Mouse (Mus musculus) CH12.LX (cell line): ENCODE data around the gene Gm14412. TPM values are rescaled to one million over a fixed set of nuclear protein-coding genes. Genes with fewer than 3 reads are reported as not detected.
"Not testable (repeated sequence)": the region's sequence is repeated elsewhere in the genome, so short reads cannot be mapped to it uniquely, and the experiment has no call there.

Experiments used
- DNase-seq: peaks from one replicate; pipeline ENCODE4 v3.0.0-alpha.2; 2013; ENCODE audit errors: extremely low read depth
- H3K27ac ChIP-seq: 2 replicates; pipeline ENCODE4 v1.5.1; 2012; ENCODE audit warnings: low read depth, mild to moderate bottlenecking, control low read depth, moderate library complexity; ENCODE audit not compliant: insufficient read depth
- H3K27me3 ChIP-seq: replicated peaks from 2 replicates; pipeline ENCODE3; 2012; ENCODE audit warnings: inconsistent platforms
- H3K36me3 ChIP-seq, 2 experiments: replicated peaks in 1 of 2; 2 replicates each; pipeline versions ENCODE3 to v1.6.1; 2012; ENCODE audit warnings: inconsistent platforms in 1 of 2, low read length in 1 of 2, mild to moderate bottlenecking in 1 of 2, mixed read lengths in 1 of 2, moderate library complexity in 1 of 2; ENCODE audit not compliant: control insufficient read depth in 1 of 2, insufficient read depth in 1 of 2
- H3K4me1 ChIP-seq, 2 experiments: 2 replicates each; pipeline ENCODE4 v1.6.1; 2012; ENCODE audit warnings: inconsistent platforms in 1 of 2, moderate library complexity in 1 of 2; ENCODE audit not compliant: insufficient read depth in 2 of 2, control insufficient read depth in 1 of 2
- H3K4me2 ChIP-seq: 2 replicates; pipeline ENCODE4 v1.6.1; 2012; ENCODE audit warnings: low read depth, mild to moderate bottlenecking, control low read depth; ENCODE audit not compliant: poor library complexity, insufficient read depth, severe bottlenecking
- H3K4me3 ChIP-seq, 3 experiments: fragments of 150-350 bp in 1 of 3; sonication (generic) in 1 of 3; replicated peaks in 1 of 3; 2 replicates each; pipeline versions ENCODE3 to v1.5.1; 2011 to 2012; ENCODE audit warnings: low read depth in 2 of 3, low read length in 2 of 3, mild to moderate bottlenecking in 2 of 3, moderate library complexity in 2 of 3, control low read depth in 1 of 3, improper control_type of control experiment in 1 of 3, inconsistent platforms in 1 of 3, mixed read lengths in 1 of 3; ENCODE audit not compliant: poor library complexity in 1 of 3
- H3K79me2 ChIP-seq: replicated peaks from 2 replicates; pipeline ENCODE4 v1.6.1; 2012; ENCODE audit warnings: mild to moderate bottlenecking, moderate library complexity; ENCODE audit not compliant: control insufficient read depth, poor library complexity, insufficient read depth, severe bottlenecking; ENCODE audit errors: extremely low read depth
- H3K9ac ChIP-seq: 2 replicates; pipeline ENCODE4 v1.6.1; 2012; ENCODE audit warnings: low read depth, mild to moderate bottlenecking, control low read depth, moderate library complexity; ENCODE audit not compliant: insufficient read depth
- H3K9me3 ChIP-seq: replicated peaks from 2 replicates; pipeline ENCODE3; 2012; ENCODE audit warnings: low read length, inconsistent platforms, mixed read lengths
- CHD2 ChIP-seq: IDR thresholded peaks from 2 replicates; pipeline ENCODE4 v1.6.1; 2011; ENCODE audit warnings: low read length, improper control_type of control experiment
- CTCF ChIP-seq, 2 experiments: IDR thresholded peaks in 1 of 2; conservative IDR thresholded peaks in 1 of 2; 2 replicates each; pipeline ENCODE4 v1.5.1; 2011 to 2012; ENCODE audit warnings: low read depth in 2 of 2, low read length in 2 of 2, improper control_type of control experiment in 1 of 2, inconsistent platforms in 1 of 2, mild to moderate bottlenecking in 1 of 2, moderate library complexity in 1 of 2
- E2F4 ChIP-seq: IDR thresholded peaks from 2 replicates; pipeline ENCODE4 v1.6.1; 2011; ENCODE audit warnings: low read depth, low read length, improper control_type of control experiment; ENCODE audit not compliant: insufficient replicate concordance
- EP300 ChIP-seq: IDR thresholded peaks from 2 replicates; pipeline ENCODE4 v1.6.1; 2011; ENCODE audit warnings: low read length, improper control_type of control experiment
- ETS1 ChIP-seq: conservative IDR thresholded peaks from 2 replicates; pipeline ENCODE4 v1.6.1; 2012; ENCODE audit warnings: low read depth, mild to moderate bottlenecking, inconsistent platforms, low read length, improper control_type of control experiment, moderate library complexity
- GABPA ChIP-seq: IDR thresholded peaks from 2 replicates; pipeline ENCODE4 v1.6.1; 2012; ENCODE audit warnings: low read depth, low read length, improper control_type of control experiment, inconsistent platforms; ENCODE audit not compliant: insufficient replicate concordance
- IRF4 ChIP-seq: IDR thresholded peaks from 2 replicates; pipeline ENCODE4 v1.6.1; 2014; ENCODE audit warnings: low read depth, mild to moderate bottlenecking, inconsistent platforms, low read length, improper control_type of control experiment
- JUN ChIP-seq: IDR thresholded peaks from 2 replicates; pipeline ENCODE4 v1.6.1; 2011; ENCODE audit warnings: low read depth, mild to moderate bottlenecking, low read length, improper control_type of control experiment, moderate library complexity; ENCODE audit not compliant: insufficient read depth
- KAT2A ChIP-seq: IDR thresholded peaks from 2 replicates; pipeline ENCODE4 v1.6.1; 2012; ENCODE audit warnings: low read length, improper control_type of control experiment, inconsistent platforms; ENCODE audit not compliant: insufficient replicate concordance
- MAFK ChIP-seq: IDR thresholded peaks from 2 replicates; pipeline ENCODE4 v1.6.1; 2011; ENCODE audit warnings: low read length, improper control_type of control experiment; ENCODE audit not compliant: insufficient replicate concordance
- MAZ ChIP-seq: IDR thresholded peaks from 2 replicates; pipeline ENCODE4 v1.6.1; 2012; ENCODE audit warnings: low read depth, mild to moderate bottlenecking, inconsistent platforms, low read length, improper control_type of control experiment, moderate library complexity
- MYC ChIP-seq: IDR thresholded peaks from 2 replicates; pipeline ENCODE4 v1.6.1; 2011; ENCODE audit warnings: low read depth, mild to moderate bottlenecking, improper control_type of control experiment, low read length
- PAX5 ChIP-seq: IDR thresholded peaks from 2 replicates; pipeline ENCODE4 v1.6.1; 2012; ENCODE audit warnings: low read length, inconsistent platforms, mixed read lengths
- POLR2A ChIP-seq: IDR thresholded peaks from 2 replicates; pipeline ENCODE4 v1.6.1; 2011; ENCODE audit warnings: low read depth, mild to moderate bottlenecking, improper control_type of control experiment, low read length
- UBTF ChIP-seq: IDR thresholded peaks from 2 replicates; pipeline ENCODE4 v1.6.1; 2012; ENCODE audit warnings: low read depth, mild to moderate bottlenecking, inconsistent platforms, low read length, improper control_type of control experiment, moderate library complexity
- USF1 ChIP-seq: IDR thresholded peaks from 2 replicates; pipeline ENCODE4 v1.6.1; 2014; ENCODE audit warnings: low read depth, mild to moderate bottlenecking, inconsistent platforms, low read length, improper control_type of control experiment
- dilution Hi-C: fragments of 300-500 bp; cut with MboI; formaldehyde crosslinking; loops from 2 replicates; pipeline ENCODE4 v1.14.3; 2020; ENCODE audit warnings: low sequenced_read_pairs; ENCODE audit not compliant: extremely low pct_unique_long_range_greater_than_20kb, extremely low pct_ligation_motif_present
- in situ Hi-C: fragments of 300-500 bp; cut with MboI; formaldehyde crosslinking; loops from 3 replicates; pipeline ENCODE4 v1.14.3; 2019; ENCODE audit warnings: low sequenced_read_pairs, low pct_ligation_motif_present, low pct_unique_long_range_greater_than_20kb, mixed read lengths
- polyA plus RNA-seq: library from polyadenylated mRNA; unstranded; fragments of >175 nt; gene quantifications from 2 replicates; pipeline ENCODE4 v1.2.1, GENCODE M21; 2012; ENCODE audit warnings: low read depth; ENCODE audit not compliant: insufficient read length
- total RNA-seq, 2 experiments: library from RNA; depleted of rRNA; stranded (reverse); fragments of 300-350 nt in 1 of 2; fragments of >200 nt in 1 of 2; gene quantifications; 2 replicates each; pipeline ENCODE4 v1.2.3; 2012 to 2014

Gm14412 gene
- total and polyA plus RNA-seq, 3 experiments = 1.2 to 4.4 (median 2.9) TPM

- Histone ChIP-seq H3K9ac (no peak overlapping the region), H3K36me3 (peaks cover 0 to 7% of the 10 kb centered on the region in 2 experiments), H3K9me3 (no peaks in the 10 kb centered on the region), H3K27ac (no peak overlapping the region), H3K4me3 (no peak overlapping the region), H3K27me3 (no peaks in the 10 kb centered on the region), H3K79me2 (no peaks in the 10 kb centered on the region), H3K4me2 (no peak overlapping the region), H3K4me1 (peaks cover 0 to 6% of the 10 kb centered on the region in 2 experiments; a peak in 1 of 4 replicates)
- DNase-seq = no peak
- TF ChIP-seq JUN (no peak), EP300 (no peak), IRF4 (no peak), MYC (no peak), USF1 (no peak), E2F4 (no peak), CHD2 (no peak), MAFK (no peak), CTCF (conservative IDR thresholded peaks at IDR 0.05 in 1 of 2, IDR thresholded peaks at IDR 0.05 in 1 of 2; ENCODE audit: low read depth in 2 of 2, low read length in 2 of 2) (no peak), ETS1 (no peak), UBTF (no peak), MAZ (no peak), KAT2A (no peak), PAX5 (no peak), GABPA (no peak), POLR2A (no peak)
- dilution Hi-C loops (no loop called here), in situ Hi-C loops (no loop called here)
Observed at GRCm38 (mm10) chr2:177318996-177319395, 5.1 kb downstream of the Gm14412 start.

GRCm38 (mm10) chr2:177309627-177310026, 14.5 kb downstream of the Gm14412 start:
- H3K36me3 ChIP-seq, H3K79me2 ChIP-seq, H3K27ac ChIP-seq, H3K4me1 ChIP-seq, H3K4me2 ChIP-seq, H3K9me3 ChIP-seq, dilution Hi-C loops, DNase-seq, H3K4me3 ChIP-seq, H3K9ac ChIP-seq, in situ Hi-C loops, H3K27me3 ChIP-seq: not testable (repeated sequence)

DNA sequence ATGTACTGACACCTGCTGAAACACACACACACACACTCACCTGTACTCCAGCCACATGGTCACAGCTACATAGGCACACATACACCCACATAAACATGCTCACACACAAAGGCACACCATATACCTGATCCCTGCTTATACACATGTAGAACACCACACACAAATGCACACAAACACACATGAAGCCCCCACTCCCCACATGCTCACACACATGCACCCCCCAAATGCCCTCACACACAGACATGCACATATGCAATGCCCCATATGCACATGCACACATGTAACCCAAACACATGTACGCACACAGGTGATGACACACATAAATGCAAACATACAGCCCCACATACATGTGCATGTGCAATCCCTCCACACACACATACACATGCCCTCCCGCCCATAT, 19.1 kb downstream of the Gm14412 start:
- H3K79me2 ChIP-seq, H3K4me1 ChIP-seq, H3K27ac ChIP-seq, H3K9me3 ChIP-seq, H3K4me3 ChIP-seq, dilution Hi-C loops, H3K9ac ChIP-seq, H3K4me2 ChIP-seq, H3K27me3 ChIP-seq, H3K36me3 ChIP-seq, in situ Hi-C loops, DNase-seq: not testable (repeated sequence)
